Mouse (Mus musculus) left cerebral cortex, postnatal 14 days (tissue): ENCODE results near the gene Ccnb1ip1. TPM values are rescaled to one million over a fixed set of nuclear protein-coding genes. Genes with fewer than 3 reads are reported as not detected.
"Not testable (repeated sequence)": the region's sequence is repeated elsewhere in the genome, so short reads cannot be mapped to it uniquely, and the experiment has no call there.

Source experiments
- DNase-seq, 2 experiments: peaks; one replicate each; pipeline ENCODE4 v3.0.0; 2021 to 2022; ENCODE audit warnings: low spot score in 2 of 2, mixed read lengths in 1 of 2
- intact Hi-C: fragments of 180-260 bp; cut with DNase I; formaldehyde crosslinking; loops from one replicate; pipeline ENCODE4 v1.15.1; 2025
- long read RNA-seq, 2 experiments: library from polyadenylated mRNA; stranded (forward); transcript quantifications; one replicate each; pipeline ENCODE4 v2.0.0; 2021
- total RNA-seq, 2 experiments: library from RNA; stranded (reverse); gene quantifications; 2 replicates each; pipeline ENCODE4 v1.2.3; 2021

The Ccnb1ip1 gene
- total RNA-seq = not detected
- long read RNA-seq, experiment 1 = 0 reads
- long read RNA-seq, experiment 2 = 0 reads

GRCm38 (mm10) chr14:50807487-50808072, at the start of gene Ccnb1ip1, which contains the start of gene Parp2:
Gene Ccnb1ip1, minus strand, starts transcription at chr14:50807732.
Gene Parp2, plus strand, starts transcription at chr14:50807841.
- intact Hi-C loops = loop anchor here (1.0 to 10.0 kb wide), 3 partner anchors 217 to 282 kb away; no protein-coding TSS in a partner anchor
- DNase-seq = peak; percentile 99

DNA sequence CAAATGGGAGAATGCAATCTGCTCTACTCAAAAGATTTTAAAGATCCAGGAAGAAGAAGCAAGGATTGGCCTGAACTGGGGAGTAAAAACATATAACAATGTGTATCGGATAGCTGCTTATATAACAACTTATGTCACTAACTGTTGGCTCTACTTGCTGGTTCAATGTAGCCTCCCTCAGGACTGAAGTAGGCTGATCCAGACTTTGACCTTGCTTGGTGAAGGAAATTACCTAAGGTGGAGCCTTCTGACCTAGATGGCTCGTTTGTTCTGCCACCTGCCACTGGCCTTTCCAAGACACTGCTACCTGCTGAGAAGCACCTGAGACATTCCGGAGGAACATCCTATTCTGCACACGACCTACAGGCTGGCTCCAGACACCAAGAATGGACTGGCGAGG, 48.3 kb upstream of the Ccnb1ip1 start:
- DNase-seq = no peak
- intact Hi-C loops = no loop called here

GRCm38 (mm10) chr14:50837236-50837635, 29.7 kb upstream of the Ccnb1ip1 start:
- intact Hi-C loops = no loop called here
- peak in 1 of 2 experiments; percentile 6 for DNase-seq

DNA sequence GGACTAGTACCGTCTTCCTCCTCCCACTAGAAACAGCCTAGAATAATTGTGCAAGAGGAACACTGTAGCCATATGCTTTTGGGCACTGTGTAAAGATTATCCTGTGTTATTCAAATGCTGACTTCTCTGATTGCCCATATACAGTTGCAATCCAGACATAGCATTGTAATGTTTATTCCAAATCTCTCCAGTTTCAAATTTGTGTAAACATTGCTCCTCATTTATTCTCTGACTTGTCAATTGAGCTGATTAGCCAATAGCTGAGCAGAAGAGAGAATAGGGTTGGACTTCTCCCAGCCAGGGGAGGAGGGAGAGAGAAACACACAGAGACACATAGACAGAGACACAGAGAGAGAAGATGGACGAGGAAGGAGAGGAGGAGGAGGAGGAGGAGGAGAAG, 26.9 kb upstream of the Ccnb1ip1 start:
- DNase-seq = no peak
- intact Hi-C loops = no loop called here

DNA sequence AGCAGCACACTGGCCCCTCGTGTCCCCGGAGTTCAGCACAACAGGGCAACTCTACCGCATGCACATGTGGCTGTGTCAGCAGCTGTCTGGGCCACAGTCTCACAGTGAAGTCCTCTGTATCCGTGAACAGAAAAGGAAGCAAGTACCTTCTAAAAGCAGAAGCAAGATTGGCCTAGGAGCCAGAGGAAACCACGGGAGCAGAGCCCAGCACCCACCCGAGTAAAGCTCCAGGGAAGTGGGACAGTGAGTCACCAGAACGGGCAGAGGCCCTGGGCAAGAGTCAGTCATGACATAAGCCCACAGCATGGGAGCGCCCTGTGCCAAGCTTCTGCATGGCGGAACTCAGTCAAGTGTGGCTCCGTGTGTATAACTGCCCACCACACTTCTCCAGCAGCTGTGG, 26.4 kb upstream of the Ccnb1ip1 start:
- peak; percentile 14 to 23 for DNase-seq
- intact Hi-C loops = no loop called here

GRCm38 (mm10) chr14:50829878-50830277, 22.3 kb upstream of the Ccnb1ip1 start:
- intact Hi-C loops = no loop called here

DNA sequence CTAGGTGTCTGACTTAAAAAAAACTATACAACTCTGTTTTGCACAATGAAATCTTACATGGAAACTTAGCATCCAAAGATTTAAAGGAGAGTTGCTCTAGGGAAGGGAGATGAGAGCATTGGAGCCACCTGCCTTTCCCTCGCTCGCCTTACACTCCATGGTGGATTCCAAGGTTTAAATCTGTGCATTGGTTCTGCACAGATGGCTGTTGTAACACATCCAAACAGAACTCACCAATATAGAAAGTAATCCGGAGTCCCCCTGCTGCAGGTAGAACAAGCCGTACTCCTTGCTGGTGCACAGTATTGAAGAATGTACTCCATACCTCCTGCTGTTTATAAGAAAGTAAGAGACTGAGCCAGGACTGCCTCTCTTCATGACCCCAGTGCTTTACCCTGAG, 19.0 kb upstream of the Ccnb1ip1 start:
- peak; percentile 22 to 53 for DNase-seq
- intact Hi-C loops = no loop called here

More at GRCm38 (mm10) chr14:50829878-50830277, 22.3 kb upstream of the Ccnb1ip1 start:
- DNase-seq = no peak

DNA sequence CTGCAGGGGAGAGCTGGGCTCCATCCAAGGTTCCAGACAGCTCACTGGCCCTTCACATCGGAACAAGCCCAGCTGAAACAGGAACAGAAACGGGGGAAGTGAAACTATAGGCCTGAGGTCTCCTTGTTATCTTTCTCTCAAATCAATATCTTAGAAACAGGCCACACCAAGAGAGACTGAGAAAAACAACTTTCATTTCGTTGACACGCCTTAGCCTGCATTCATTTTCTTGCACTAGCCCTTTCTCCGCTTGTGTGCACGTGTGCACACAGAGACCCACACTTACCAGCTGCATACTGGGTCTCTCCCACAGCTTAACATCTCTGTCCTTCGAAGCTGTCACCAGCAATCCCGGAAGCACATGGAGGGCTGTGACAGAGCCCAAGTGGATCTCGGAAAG, 16.7 kb upstream of the Ccnb1ip1 start:
- no peak for DNase-seq
- intact Hi-C loops = loop anchor here (5.0 kb wide), 1 partner anchor 93 kb away; no protein-coding TSS in a partner anchor

- no peak for DNase-seq
- intact Hi-C loops = loop anchor here (5.0 kb wide), 1 partner anchor 94 kb away; no protein-coding TSS in a partner anchor
These were observed 15.7 kb upstream of the Ccnb1ip1 start for GRCm38 (mm10) chr14:50823240-50823639.

GRCm38 (mm10) chr14:50813060-50813459, 5.5 kb upstream of the Ccnb1ip1 start:
- no peak for DNase-seq
- intact Hi-C loops = no loop called here

DNA sequence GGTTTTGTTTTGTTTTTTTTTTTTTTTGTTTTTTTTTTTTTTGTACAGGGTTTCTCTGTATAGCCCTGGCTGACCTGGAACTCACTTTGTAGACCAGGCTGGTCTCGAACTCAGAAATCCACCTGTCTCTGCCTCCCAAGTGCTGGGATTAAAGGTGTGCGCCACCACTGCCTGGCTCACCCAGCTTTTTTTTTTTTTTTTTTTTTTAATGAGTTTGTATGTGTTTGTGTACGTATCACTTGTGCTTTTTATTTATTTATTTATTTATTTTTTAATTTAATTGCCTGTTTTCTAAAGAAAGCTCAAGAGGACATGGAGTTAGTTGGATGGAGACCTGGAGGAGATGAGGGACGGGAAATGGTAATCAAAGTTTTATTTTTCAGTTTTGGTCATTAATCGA, 1.1 kb downstream of the Ccnb1ip1 start:
- intact Hi-C loops = loop anchor here (2.0 to 10.0 kb wide), 2 partner anchors 218 to 256 kb away; no protein-coding TSS in a partner anchor
- DNase-seq = not testable (repeated sequence)

DNA sequence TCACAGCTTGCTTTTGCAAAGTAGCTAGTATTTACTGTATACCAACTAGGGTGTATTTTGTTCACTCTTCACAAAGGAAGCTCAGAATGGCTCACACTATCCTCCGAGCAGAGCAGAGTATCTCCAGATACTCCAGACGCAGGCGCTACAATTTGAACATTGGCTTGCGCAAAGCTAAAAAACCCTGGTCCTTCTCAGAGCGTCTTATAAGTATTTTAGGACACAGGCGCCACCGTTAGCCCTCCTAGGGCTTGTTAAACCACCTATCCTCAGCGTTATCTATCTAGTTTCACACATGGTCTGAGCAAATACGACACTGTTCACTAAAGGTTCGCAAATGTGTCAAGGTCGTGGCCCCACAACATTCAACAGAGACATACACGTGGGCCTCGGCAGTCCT, 2.8 kb downstream of the Ccnb1ip1 start:
- intact Hi-C loops = loop anchor here (10.0 kb wide), 1 partner anchor 220 kb away; no protein-coding TSS in a partner anchor

DNA sequence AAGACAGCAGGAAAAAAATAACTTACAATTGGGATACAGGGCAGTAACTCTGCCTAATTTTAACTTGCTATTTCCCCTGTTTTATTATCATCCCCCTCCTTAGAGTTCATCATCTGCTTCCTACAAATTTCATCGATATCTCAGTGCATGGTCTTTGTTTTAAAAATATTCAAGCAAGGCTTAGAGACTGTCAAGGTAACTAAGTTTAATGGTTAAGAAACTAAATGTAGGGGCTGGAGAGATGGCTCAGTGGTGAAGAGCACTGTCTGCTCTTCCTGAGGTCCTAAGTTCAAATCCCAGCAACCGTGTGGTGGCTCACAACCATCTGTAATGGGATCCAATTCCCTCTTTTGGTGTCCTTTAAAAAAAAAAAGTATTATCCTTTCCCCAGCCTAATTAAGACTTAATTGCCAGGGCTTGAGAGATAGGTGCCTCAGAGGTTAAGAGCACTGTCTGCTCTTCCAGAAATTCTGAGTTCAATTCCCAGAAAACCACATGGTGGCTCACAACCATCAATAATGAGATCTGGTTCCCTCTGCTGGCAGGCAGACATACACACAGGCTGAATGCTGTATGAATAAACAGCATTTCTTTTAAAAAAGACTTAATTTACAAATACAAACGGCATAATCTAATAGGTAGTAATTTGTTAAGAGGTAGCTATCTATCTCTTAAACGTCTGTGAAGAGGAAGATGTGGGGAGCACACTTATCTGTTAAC, 4.5 kb downstream of the Ccnb1ip1 start:
- intact Hi-C loops = loop anchor here (1.0 to 10.0 kb wide), 2 partner anchors 222 to 260 kb away; no protein-coding TSS in a partner anchor
- peak in 1 of 2 experiments; percentile 21 for DNase-seq

More for the DNA sequence above, 2.8 kb downstream of the Ccnb1ip1 start:
- no peak for DNase-seq

GRCm38 (mm10) chr14:50802441-50802840, 5.1 kb downstream of the Ccnb1ip1 start:
- no peak for DNase-seq
- intact Hi-C loops = loop anchor here (1.0 to 10.0 kb wide), 2 partner anchors 222 to 261 kb away; no protein-coding TSS in a partner anchor

- intact Hi-C loops = loop anchor here (10.0 kb wide), 1 partner anchor 225 kb away; no protein-coding TSS in a partner anchor
- peak; percentile 44 to 59 for DNase-seq
These were observed 7.9 kb downstream of the Ccnb1ip1 start for GRCm38 (mm10) chr14:50799502-50800259.

- intact Hi-C loops = no loop called here
- peak in 1 of 2 experiments; percentile 30 for DNase-seq
These were observed 9.0 kb downstream of the Ccnb1ip1 start for GRCm38 (mm10) chr14:50798512-50798911.

- DNase-seq = no peak
- intact Hi-C loops = no loop called here
These were observed 11.1 kb downstream of the Ccnb1ip1 start for GRCm38 (mm10) chr14:50796464-50796863.

- DNase-seq = no peak
- intact Hi-C loops = no loop called here
These were observed 11.6 kb downstream of the Ccnb1ip1 start for GRCm38 (mm10) chr14:50795965-50796364.

DNA sequence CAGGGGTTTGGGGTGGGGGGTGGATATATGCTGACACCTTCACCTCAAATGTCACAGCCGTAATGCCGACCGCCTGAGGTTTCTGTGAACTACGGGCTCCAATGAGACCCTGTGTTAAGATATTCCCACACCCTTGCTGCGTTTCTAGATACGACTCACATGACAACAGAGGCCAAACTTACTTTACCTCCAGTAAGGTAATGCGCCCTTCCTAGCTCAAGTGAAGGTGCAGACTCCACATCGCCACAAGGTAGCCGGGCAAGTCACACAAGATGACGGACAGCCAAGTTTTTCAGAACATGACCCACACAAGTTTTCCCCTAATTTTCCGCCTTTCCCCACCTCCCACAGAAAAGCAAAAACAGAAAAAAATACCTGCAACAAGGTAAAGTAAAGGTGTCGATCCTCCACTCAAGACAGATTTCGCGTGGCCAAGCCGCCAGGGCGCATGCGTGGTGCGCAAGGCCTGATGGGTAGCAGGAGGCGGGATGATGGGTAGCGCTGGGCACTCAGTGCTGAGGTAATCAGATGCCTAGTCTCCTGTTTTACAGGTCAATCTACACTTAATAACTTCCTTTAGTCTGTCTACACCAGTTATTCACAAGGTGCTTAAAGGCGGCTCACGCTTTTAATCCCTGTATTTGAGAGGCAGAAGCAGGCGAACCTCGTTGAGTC, 12.1 kb downstream of the Ccnb1ip1 start:
- DNase-seq = no peak
- intact Hi-C loops = no loop called here
